Mouse (Mus musculus) liver, embryonic 13.5 days (tissue): ENCODE data around the gene Tmem131l. TPM values are rescaled to one million over a fixed set of nuclear protein-coding genes. Genes with fewer than 3 reads are reported as not detected.

ENCODE experiments used
- ATAC-seq: fragments of 200-750 bp; cut with Nextera tagmentation; 2 replicates; pipeline ENCODE4 v1.8.0; 2017; ENCODE audit warnings: low read depth, mild to moderate bottlenecking, moderate number of reproducible peaks, moderate library complexity
- DNase-seq: peaks from one replicate; pipeline ENCODE4 v3.0.0; 2022
- H3K27ac ChIP-seq: fragments of 300-500 bp; sonication (generic); 2 replicates; pipeline ENCODE4 v1.5.1; 2015; ENCODE audit warnings: moderate library complexity, mild to moderate bottlenecking, inconsistent platforms
- H3K27me3 ChIP-seq: fragments of 300-500 bp; sonication (generic); 2 replicates; pipeline ENCODE4 v1.6.1; 2015; ENCODE audit warnings: mild to moderate bottlenecking, inconsistent platforms
- H3K36me3 ChIP-seq: fragments of 300-500 bp; sonication (generic); 2 replicates; pipeline ENCODE4 v1.6.1; 2015; ENCODE audit warnings: mild to moderate bottlenecking, inconsistent platforms
- H3K4me1 ChIP-seq: fragments of 300-500 bp; sonication (generic); replicated peaks from 2 replicates; pipeline ENCODE4 v1.6.1; 2015; ENCODE audit warnings: inconsistent platforms
- H3K4me2 ChIP-seq: fragments of 300-500 bp; sonication (generic); 2 replicates; pipeline ENCODE4 v1.6.1; 2015; ENCODE audit warnings: inconsistent platforms, mild to moderate bottlenecking, moderate library complexity
- H3K4me3 ChIP-seq: fragments of 300-500 bp; sonication (generic); replicated peaks from 2 replicates; pipeline ENCODE4 v1.5.1; 2015; ENCODE audit warnings: mild to moderate bottlenecking, inconsistent platforms
- H3K9ac ChIP-seq: fragments of 300-500 bp; sonication (generic); 2 replicates; pipeline ENCODE4 v1.6.1; 2015; ENCODE audit warnings: mild to moderate bottlenecking, inconsistent platforms
- H3K9me3 ChIP-seq: fragments of 300-500 bp; sonication (generic); replicated peaks from 2 replicates; pipeline ENCODE4 v1.6.1; 2016; ENCODE audit warnings: inconsistent platforms
- WGBS: fragments of 180-500 bp; shearing (Covaris S2); methylation state at CpG from one replicate; pipeline ENCODE4 v1.1.7; 2015; ENCODE audit not compliant: insufficient replicate concordance; 5-methylcytosine and 5-hydroxymethylcytosine counted together
- polyA plus RNA-seq: library from polyadenylated mRNA; unstranded; fragments of >200 nt; fragmentation: Nextera tagmentation; extraction: Ambion mirVana; gene quantifications from 2 replicates; pipeline ENCODE4 v1.2.1, GENCODE M21; 2015

Gene Tmem131l
- polyA plus RNA-seq, 1 experiment from 2014 or later, result 23.0 TPM

GRCm38 (mm10) chr3:84041739-84042138 lies 1.8 kb upstream of the Tmem131l start:
- Histone ChIP-seq H3K9me3 (no peaks in the 10 kb centered on the region), H3K9ac (0 out of 2 replicates have a peak overlapping the region, but pooled peaks have one; percentile 46), H3K4me1 (peaks cover 48% of the 10 kb centered on the region), H3K4me3 (peak overlapping the region; percentile 35), H3K27ac (peak overlapping the region; percentile 97), H3K36me3 (peaks cover 5% of the 10 kb centered on the region; the same call in 1 of the 2 replicates), H3K4me2 (peak overlapping the region; percentile 97), H3K27me3 (no peaks in the 10 kb centered on the region)
- peak; percentile 71 for ATAC-seq
- peak; percentile 68 for DNase-seq
- 19% methylated on average over 8 of the region's 8 CpGs for WGBS

- DNase-seq (peak; percentile 61), ATAC-seq (peak; percentile 27)
- Histone ChIP-seq H3K9me3 (no peaks in the 10 kb centered on the region), H3K4me2 (peak overlapping the region; percentile 97), H3K36me3 (peaks cover 5% of the 10 kb centered on the region; the same call in 1 of the 2 replicates), H3K27me3 (no peaks in the 10 kb centered on the region), H3K4me3 (peak overlapping the region; percentile 91), H3K9ac (peak overlapping the region; percentile 88), H3K4me1 (peaks cover 60% of the 10 kb centered on the region), H3K27ac (peak overlapping the region; percentile 97)
- 2% methylated on average over 23 of the region's 23 CpGs for WGBS
Measured at GRCm38 (mm10) chr3:84040476-84041082, 604 bp upstream of the Tmem131l start.

GRCm38 (mm10) chr3:84038981-84039645 lies 862 bp downstream of the Tmem131l start:
- Histone ChIP-seq H3K4me2 (peak overlapping the region; percentile 97), H3K9ac (peak overlapping the region; percentile 97), H3K4me3 (peak overlapping the region; percentile 91), H3K36me3 (peaks cover 5% of the 10 kb centered on the region; the same call in 1 of the 2 replicates), H3K4me1 (peaks cover 75% of the 10 kb centered on the region), H3K27me3 (no peaks in the 10 kb centered on the region), H3K27ac (peak overlapping the region; percentile 97), H3K9me3 (no peaks in the 10 kb centered on the region)
- DNase-seq (peak; percentile 55), ATAC-seq (peak; percentile 12)
- under 1% methylated on average over 42 of the region's 42 CpGs for WGBS

- H3K9me3 ChIP-seq, result no peaks in the 10 kb centered on the region
- peak overlapping the region; percentile 97 for H3K9ac ChIP-seq
- peak overlapping the region; percentile 97 for H3K4me2 ChIP-seq
- H3K36me3 ChIP-seq, result peaks cover 11% of the 10 kb centered on the region
- H3K27me3 ChIP-seq, result no peaks in the 10 kb centered on the region
- 38% methylated on average over 1 of the region's 1 CpGs for WGBS
- no peak for ATAC-seq
- H3K4me3 ChIP-seq, result peak overlapping the region; percentile 91
- peak overlapping the region; percentile 97 for H3K27ac ChIP-seq
- peaks cover 85% of the 10 kb centered on the region for H3K4me1 ChIP-seq
- DNase-seq, result no peak
Measured at GRCm38 (mm10) chr3:84038126-84038525, 1.8 kb downstream of the Tmem131l start.

- H3K36me3 ChIP-seq, result peaks cover 16% of the 10 kb centered on the region
- peak overlapping the region; percentile 97 for H3K4me2 ChIP-seq
- peak overlapping the region; percentile 97 for H3K27ac ChIP-seq
- 69% methylated on average over 3 of the region's 3 CpGs for WGBS
- peak overlapping the region; percentile 91 for H3K4me3 ChIP-seq
- ATAC-seq (no peak), DNase-seq (no peak)
- no peaks in the 10 kb centered on the region for H3K27me3 ChIP-seq
- peak overlapping the region; percentile 97 for H3K9ac ChIP-seq
- peaks cover 86% of the 10 kb centered on the region for H3K4me1 ChIP-seq
- H3K9me3 ChIP-seq, result no peaks in the 10 kb centered on the region
Measured at GRCm38 (mm10) chr3:84037536-84037935, 2.4 kb downstream of the Tmem131l start.

- peaks cover 81% of the 10 kb centered on the region for H3K4me1 ChIP-seq
- peak overlapping the region; percentile 91 for H3K4me3 ChIP-seq
- 23% methylated on average over 4 of the region's 4 CpGs for WGBS
- H3K9me3 ChIP-seq, result no peaks in the 10 kb centered on the region
- DNase-seq, result peak; percentile 47
- ATAC-seq, result peak; percentile 57
- H3K9ac ChIP-seq, result peak overlapping the region; percentile 97
- H3K4me2 ChIP-seq, result peak overlapping the region; percentile 97
- peaks cover 21% of the 10 kb centered on the region for H3K36me3 ChIP-seq
- H3K27ac ChIP-seq, result peak overlapping the region; percentile 97
- no peaks in the 10 kb centered on the region for H3K27me3 ChIP-seq
Measured at GRCm38 (mm10) chr3:84036866-84037265, 3.1 kb downstream of the Tmem131l start.

GRCm38 (mm10) chr3:84035728-84036364 lies 4.1 kb downstream of the Tmem131l start:
- WGBS, result 28% methylated on average over 6 of the region's 6 CpGs
- peak overlapping the region; percentile 97 for H3K4me2 ChIP-seq
- peaks cover 73% of the 10 kb centered on the region for H3K4me1 ChIP-seq
- peak overlapping the region; percentile 97 for H3K9ac ChIP-seq
- H3K4me3 ChIP-seq, result peak overlapping the region; percentile 91
- H3K27me3 ChIP-seq, result no peaks in the 10 kb centered on the region
- no peaks in the 10 kb centered on the region for H3K9me3 ChIP-seq
- DNase-seq, result peak; percentile 64
- peak; percentile 72 for ATAC-seq
- peaks cover 31% of the 10 kb centered on the region for H3K36me3 ChIP-seq
- H3K27ac ChIP-seq, result peak overlapping the region; percentile 97

GRCm38 (mm10) chr3:84034115-84034780 lies 5.7 kb downstream of the Tmem131l start:
- no peak for DNase-seq
- Histone ChIP-seq H3K27me3 (no peaks in the 10 kb centered on the region), H3K9ac (peak overlapping the region; percentile 97), H3K4me2 (peak overlapping the region; percentile 97), H3K27ac (peak overlapping the region; percentile 97), H3K4me3 (no peak overlapping the region), H3K4me1 (peaks cover 66% of the 10 kb centered on the region), H3K36me3 (peaks cover 44% of the 10 kb centered on the region), H3K9me3 (no peaks in the 10 kb centered on the region)
- 58% methylated on average over 5 of the region's 5 CpGs for WGBS
- ATAC-seq, result no peak

- DNase-seq (no peak), ATAC-seq (no peak)
- no peak overlapping the region for H3K4me3 ChIP-seq
- no peaks in the 10 kb centered on the region for H3K27me3 ChIP-seq
- H3K4me2 ChIP-seq, result no peak overlapping the region
- peaks cover 55% of the 10 kb centered on the region for H3K36me3 ChIP-seq
- H3K9me3 ChIP-seq, result no peaks in the 10 kb centered on the region
- H3K27ac ChIP-seq, result peak overlapping the region; percentile 56
- 80% methylated on average over 10 of the region's 10 CpGs for WGBS
- H3K9ac ChIP-seq, result peak overlapping the region; percentile 18
- peaks cover 66% of the 10 kb centered on the region for H3K4me1 ChIP-seq
Measured at GRCm38 (mm10) chr3:84032933-84033730, 6.8 kb downstream of the Tmem131l start.

- DNase-seq, result no peak
Measured at GRCm38 (mm10) chr3:84032419-84032818, 7.6 kb downstream of the Tmem131l start.

More at GRCm38 (mm10) chr3:84032419-84032818, 7.6 kb downstream of the Tmem131l start:
- H3K36me3 ChIP-seq, result peaks cover 59% of the 10 kb centered on the region
- H3K9ac ChIP-seq, result no peak overlapping the region
- no peaks in the 10 kb centered on the region for H3K9me3 ChIP-seq
- no peak overlapping the region for H3K27ac ChIP-seq
- H3K4me3 ChIP-seq, result no peak overlapping the region
- peaks cover 65% of the 10 kb centered on the region for H3K4me1 ChIP-seq
- H3K4me2 ChIP-seq, result no peak overlapping the region
- 83% methylated on average over 5 of the region's 5 CpGs for WGBS
- no peak for ATAC-seq
- H3K27me3 ChIP-seq, result no peaks in the 10 kb centered on the region
